Mouse (Mus musculus) MEL (cell line): ENCODE data around the gene Kcnj9.

Experiments used
- BHLHE40 ChIP-seq: IDR thresholded peaks from 2 replicates; pipeline ENCODE4 v1.6.1; 2012; ENCODE audit warnings: low read depth, mild to moderate bottlenecking, inconsistent platforms, low read length, improper control_type of control experiment, borderline replicate concordance
- CTCF ChIP-seq, 3 experiments: IDR thresholded peaks in 2 of 3; conservative IDR thresholded peaks in 1 of 3; 2 replicates each; pipeline ENCODE4 v1.5.1; 2011 to 2012; ENCODE audit warnings: low read length in 3 of 3, low read depth in 2 of 3, mild to moderate bottlenecking in 2 of 3, improper control_type of control experiment in 1 of 3, inconsistent platforms in 1 of 3, mixed read lengths in 1 of 3, moderate library complexity in 1 of 3; ENCODE audit not compliant: control insufficient read depth in 1 of 3, insufficient read depth in 1 of 3, poor library complexity in 1 of 3, severe bottlenecking in 1 of 3
- GABPA ChIP-seq: IDR thresholded peaks from 2 replicates; pipeline ENCODE4 v1.6.1; 2012; ENCODE audit warnings: low read depth, mild to moderate bottlenecking, inconsistent platforms, low read length, improper control_type of control experiment, moderate library complexity
- GATA1 ChIP-seq: IDR thresholded peaks from 2 replicates; pipeline ENCODE4 v1.6.1; 2011; ENCODE audit warnings: low read depth, low read length, improper control_type of control experiment
- MAX ChIP-seq: IDR thresholded peaks from 2 replicates; pipeline ENCODE4 v1.6.1; 2011; ENCODE audit warnings: low read length, improper control_type of control experiment
- MAZ ChIP-seq: IDR thresholded peaks from 2 replicates; pipeline ENCODE4 v1.6.1; 2012; ENCODE audit warnings: low read depth, mild to moderate bottlenecking, inconsistent platforms, low read length, improper control_type of control experiment
- MYC ChIP-seq: IDR thresholded peaks from 2 replicates; pipeline ENCODE4 v1.6.1; 2011; ENCODE audit warnings: low read depth, mild to moderate bottlenecking, low read length, improper control_type of control experiment, moderate library complexity
- NRF1 ChIP-seq: IDR thresholded peaks from 2 replicates; pipeline ENCODE4 v1.6.1; 2014; ENCODE audit warnings: low read depth, mild to moderate bottlenecking, inconsistent platforms, low read length, improper control_type of control experiment, moderate library complexity; ENCODE audit not compliant: poor library complexity, insufficient read depth, severe bottlenecking
- POLR2A ChIP-seq, 2 experiments: IDR thresholded peaks; 2 replicates each; pipeline ENCODE4 v1.6.1; 2011 to 2012; ENCODE audit warnings: low read length in 2 of 2, mild to moderate bottlenecking in 2 of 2, control low read depth in 1 of 2, improper control_type of control experiment in 1 of 2, low read depth in 1 of 2, moderate library complexity in 1 of 2; ENCODE audit not compliant: control insufficient read depth in 1 of 2, insufficient read depth in 1 of 2, poor library complexity in 1 of 2
- RAD21 ChIP-seq: IDR thresholded peaks from 2 replicates; pipeline ENCODE4 v1.6.1; 2011; ENCODE audit warnings: mild to moderate bottlenecking, low read depth, low read length, improper control_type of control experiment
- SIN3A ChIP-seq: IDR thresholded peaks from 2 replicates; pipeline ENCODE4 v1.6.1; 2012; ENCODE audit warnings: low read length, improper control_type of control experiment, inconsistent platforms
- USF1 ChIP-seq: IDR thresholded peaks from 2 replicates; pipeline ENCODE4 v1.6.1; 2014; ENCODE audit warnings: low read depth, mild to moderate bottlenecking, inconsistent platforms, low read length, improper control_type of control experiment, moderate library complexity

DNA sequence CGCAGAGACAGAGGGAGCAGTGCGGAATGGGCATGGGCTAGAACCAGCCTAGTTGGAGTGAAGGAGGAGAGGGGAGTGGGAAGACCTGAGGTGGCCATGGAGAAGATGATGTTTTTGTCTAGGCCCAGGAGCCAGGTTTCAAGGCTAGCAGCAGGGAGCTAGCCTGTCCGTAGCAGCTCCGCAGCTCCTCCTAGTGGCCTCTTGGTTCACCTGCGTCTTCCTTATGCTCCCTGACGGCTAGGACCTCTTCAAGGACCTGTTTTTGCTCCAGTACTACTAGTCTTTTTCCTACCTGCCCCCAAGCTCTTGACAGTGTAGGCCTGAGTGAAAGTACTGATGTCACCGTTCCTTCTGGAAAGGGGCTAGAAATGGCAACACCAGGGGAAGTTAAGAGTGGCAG is 4.4 kb downstream of the Kcnj9 start:
- TF ChIP-seq GATA1 (no peak), CTCF (IDR thresholded peaks at IDR 0.05 in 2 of 3, conservative IDR thresholded peaks at IDR 0.05 in 1 of 3; ENCODE audit: control insufficient read depth in 1 of 3, insufficient read depth in 1 of 3, low read depth in 2 of 3, low read length in 3 of 3, poor library complexity in 1 of 3, severe bottlenecking in 1 of 3) (peak; percentile 81 to 94 (median 94)), USF1 (no peak), POLR2A (IDR thresholded peaks at IDR 0.05; ENCODE audit: control insufficient read depth in 1 of 2, insufficient read depth in 1 of 2, low read depth in 1 of 2, low read length in 2 of 2, poor library complexity in 1 of 2) (no peak), SIN3A (peak; percentile 42; the same call in 1 of the 2 replicates), NRF1 (no peak), MAX (no peak), GABPA (no peak), BHLHE40 (no peak), RAD21 (peak; percentile 83), MYC (no peak), MAZ (no peak)
